Mouse (Mus musculus) testis, adult 10 weeks (tissue): ENCODE measurements around the gene Gm8005. TPM values are rescaled to one million over a fixed set of nuclear protein-coding genes. Genes with fewer than 3 reads are reported as not detected.

Source experiments
- polyA plus RNA-seq: library from polyadenylated mRNA; stranded (reverse); fragments of 350-450 nt; fragmentation: Illumina TruSeq; extraction: RNeasy Lipid Tissue Mini Kit (QIAGEN cat#74804); gene quantifications from one replicate; pipeline ENCODE4 v1.2.3, GENCODE M21; 2014; ENCODE audit warnings: low read depth, low replicate concordance

Gene Gm8005
- polyA plus RNA-seq, result 1.2 TPM

DNA sequence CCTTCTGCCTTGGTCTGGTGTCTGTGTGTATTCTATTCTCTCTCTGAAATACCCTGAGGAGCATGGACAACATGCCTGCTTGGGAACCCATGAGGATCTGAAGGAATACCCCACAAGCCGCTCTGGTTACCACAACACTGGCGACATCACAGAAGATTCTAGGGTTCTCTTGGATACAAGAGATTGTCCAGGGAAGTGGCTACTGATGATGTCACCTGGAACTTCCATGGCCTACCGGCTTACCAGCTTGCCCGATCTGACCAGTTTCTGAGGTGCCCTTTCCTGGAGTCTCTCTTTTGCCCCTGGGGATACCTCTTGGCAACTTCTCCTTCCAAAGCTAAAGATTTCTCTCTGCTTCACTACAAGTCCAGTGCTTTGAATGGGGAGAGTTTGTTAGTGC lies at the start of gene Gm8005:
Gene Gm8005 (minus strand): TSS at position 101 of the 400 bp plus-strand sequence.

DNA sequence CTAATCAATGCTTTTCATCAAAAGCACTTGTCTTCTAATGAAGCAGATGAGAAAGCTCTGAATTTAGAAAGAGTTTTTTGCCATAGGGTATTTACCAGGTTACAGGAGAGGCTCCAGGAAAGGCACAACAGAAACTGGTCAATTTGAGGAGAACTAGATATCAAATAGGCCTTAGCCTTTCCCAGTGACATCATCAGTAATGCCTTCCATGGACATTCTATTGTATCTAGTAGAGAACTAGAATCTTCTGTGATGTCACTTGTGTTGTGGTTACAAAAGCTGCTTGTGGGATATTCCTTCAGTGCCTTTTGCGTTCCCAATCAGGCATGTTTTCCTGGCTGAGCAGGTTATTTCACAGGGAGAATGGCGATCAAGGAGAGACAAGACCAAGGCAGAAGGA lies 24.1 kb upstream of the Gm8005 start, which contains the start of gene Gm8011:
Gene Gm8011 (plus strand): TSS at position 301 of the 400 bp plus-strand sequence.

Other genes with a start within 250 kb of the Gm8005 start
- gene Gm3573, start 248.9 kb downstream of the Gm8005 start, polyA plus RNA-seq, result 66.4 TPM
- gene Gm17026, start 179.6 kb downstream of the Gm8005 start, polyA plus RNA-seq, result 1.5 TPM
- 0.70 TPM for gene Gm9611, start 142.3 kb downstream of the Gm8005 start, polyA plus RNA-seq
- 6.5 TPM for gene Gm7995, start 129.5 kb downstream of the Gm8005 start, polyA plus RNA-seq
- gene Gm8011, start 24.2 kb upstream of the Gm8005 start, polyA plus RNA-seq, result 5.5 TPM
- gene Gm8020, start 62.7 kb upstream of the Gm8005 start, polyA plus RNA-seq, result 0.92 TPM
- 0.46 TPM for gene Gm8024, start 84.6 kb upstream of the Gm8005 start, polyA plus RNA-seq
- 0.55 TPM for gene Gm17124, start 160.2 kb upstream of the Gm8005 start, polyA plus RNA-seq
- 0.25 TPM for gene Gm3633, start 202.2 kb upstream of the Gm8005 start, polyA plus RNA-seq
- not detected for gene Gm10378, start 216.3 kb upstream of the Gm8005 start, polyA plus RNA-seq